Mouse (Mus musculus): ENCODE data around the gene 5330417H12Rik. TPM values are rescaled to one million over a fixed set of nuclear protein-coding genes. Genes with fewer than 3 reads are reported as not detected.

Gene 5330417H12Rik
- polyA plus RNA-seq (2015; fragmentation: Nextera tagmentation; extraction: Ambion mirVana) = not detected in 2 replicates

GRCm38 (mm10) chr7:107625061-107625460 lies at the start of gene 5330417H12Rik:
5330417H12Rik (minus strand) TSS chr7:107625161.
- 81% methylated on average over 2 of the region's 2 CpGs for WGBS
- no peak within 1 kb of the TSS for H3K9ac ChIP-seq (replicated peaks)
- no peaks in the 10 kb centered on the region for H3K27me3 ChIP-seq (replicated peaks)
- no peak within 1 kb of the TSS for H3K27ac ChIP-seq (replicated peaks)
- H3K4me2 ChIP-seq = no peak within 1 kb of the TSS
- ATAC-seq (ENCODE audit: low FRiP score) = no peak
- no peak within 1 kb of the TSS for H3K4me3 ChIP-seq (replicated peaks)
- no peaks in the 10 kb centered on the region for H3K4me1 ChIP-seq
- no peaks in the 10 kb centered on the region for H3K9me3 ChIP-seq (replicated peaks)
- H3K36me3 ChIP-seq = no peaks in the 10 kb centered on the region

- WGBS = 93% methylated on average over 5 of the region's 5 CpGs
- no peak overlapping the region for H3K9ac ChIP-seq (replicated peaks)
- no peak overlapping the region for H3K27ac ChIP-seq (replicated peaks)
- no peak overlapping the region for H3K4me2 ChIP-seq
- no peaks in the 10 kb centered on the region for H3K36me3 ChIP-seq
- H3K9me3 ChIP-seq (replicated peaks) = no peaks in the 10 kb centered on the region
- no peak overlapping the region for H3K4me3 ChIP-seq (replicated peaks)
- H3K4me1 ChIP-seq = peaks cover 23% of the 10 kb centered on the region
- no peak for ATAC-seq (ENCODE audit: low FRiP score)
- H3K27me3 ChIP-seq (replicated peaks) = peaks cover 4% of the 10 kb centered on the region; the same call in 1 of the 2 replicates
Observed at GRCm38 (mm10) chr7:107668514-107668913, 43.6 kb upstream of the 5330417H12Rik start.

- Histone ChIP-seq H3K27me3 (replicated peaks) (peaks cover 6% of the 10 kb centered on the region; the same call in 1 of the 2 replicates), H3K4me3 (replicated peaks) (peak overlapping the region; percentile 21), H3K9ac (replicated peaks) (peak overlapping the region; percentile 26; the same call in 1 of the 2 replicates), H3K4me1 (peaks cover 23% of the 10 kb centered on the region), H3K4me2 (peak overlapping the region; percentile 42), H3K36me3 (no peaks in the 10 kb centered on the region), H3K27ac (replicated peaks) (peak overlapping the region; percentile 71), H3K9me3 (replicated peaks) (no peaks in the 10 kb centered on the region)
- WGBS = 60% methylated on average over 13 of the region's 13 CpGs
- peak; percentile 6; the same call in 1 of the 2 replicates for ATAC-seq (ENCODE audit: low FRiP score)
Observed at GRCm38 (mm10) chr7:107666262-107666902, 41.4 kb upstream of the 5330417H12Rik start.

- Histone ChIP-seq H3K4me1 (peaks cover 23% of the 10 kb centered on the region), H3K27ac (replicated peaks) (peak overlapping the region; percentile 71), H3K36me3 (no peaks in the 10 kb centered on the region), H3K9ac (replicated peaks) (peak overlapping the region; percentile 20; the same call in 1 of the 2 replicates), H3K4me2 (peak overlapping the region; percentile 42), H3K9me3 (replicated peaks) (no peaks in the 10 kb centered on the region), H3K27me3 (replicated peaks) (peaks cover 6% of the 10 kb centered on the region; the same call in 1 of the 2 replicates), H3K4me3 (replicated peaks) (peak overlapping the region; percentile 21)
- peak; percentile 60 for ATAC-seq (ENCODE audit: low FRiP score)
- WGBS = 14% methylated on average over 9 of the region's 9 CpGs
Observed at GRCm38 (mm10) chr7:107665586-107666261, 40.8 kb upstream of the 5330417H12Rik start.

GRCm38 (mm10) chr7:107665221-107665585 lies 40.2 kb upstream of the 5330417H12Rik start:
- Histone ChIP-seq H3K9me3 (replicated peaks) (no peaks in the 10 kb centered on the region), H3K4me2 (peak overlapping the region; percentile 42), H3K27ac (replicated peaks) (peak overlapping the region; percentile 71), H3K4me3 (replicated peaks) (no peak overlapping the region), H3K9ac (replicated peaks) (no peak overlapping the region), H3K36me3 (no peaks in the 10 kb centered on the region), H3K27me3 (replicated peaks) (0 out of 2 replicates have a peak, but pooled peaks cover 3% of the 10 kb centered on the region), H3K4me1 (peaks cover 23% of the 10 kb centered on the region)
- ATAC-seq (ENCODE audit: low FRiP score) = peak; percentile 15; the same call in 1 of the 2 replicates
- 19% methylated on average over 4 of the region's 4 CpGs for WGBS

- H3K4me2 ChIP-seq = no peak overlapping the region
- WGBS = 49% methylated on average over 8 of the region's 8 CpGs
- no peak overlapping the region for H3K9ac ChIP-seq (replicated peaks)
- H3K9me3 ChIP-seq (replicated peaks) = no peaks in the 10 kb centered on the region
- no peak overlapping the region for H3K4me3 ChIP-seq (replicated peaks)
- no peaks in the 10 kb centered on the region for H3K36me3 ChIP-seq
- H3K27me3 ChIP-seq (replicated peaks) = 0 out of 2 replicates have a peak, but pooled peaks cover 3% of the 10 kb centered on the region
- ATAC-seq (ENCODE audit: low FRiP score) = no peak
- peaks cover 23% of the 10 kb centered on the region for H3K4me1 ChIP-seq
- no peak overlapping the region for H3K27ac ChIP-seq (replicated peaks)
Observed at GRCm38 (mm10) chr7:107664063-107665056, 39.4 kb upstream of the 5330417H12Rik start.

GRCm38 (mm10) chr7:107663621-107664020 lies 38.7 kb upstream of the 5330417H12Rik start:
- H3K9me3 ChIP-seq (replicated peaks) = no peaks in the 10 kb centered on the region
- H3K4me3 ChIP-seq (replicated peaks) = no peak overlapping the region
- 0 out of 2 replicates have a peak, but pooled peaks cover 3% of the 10 kb centered on the region for H3K27me3 ChIP-seq (replicated peaks)
- peaks cover 23% of the 10 kb centered on the region for H3K4me1 ChIP-seq
- H3K36me3 ChIP-seq = no peaks in the 10 kb centered on the region
- H3K9ac ChIP-seq (replicated peaks) = no peak overlapping the region
- no peak for ATAC-seq (ENCODE audit: low FRiP score)
- H3K27ac ChIP-seq (replicated peaks) = no peak overlapping the region
- no peak overlapping the region for H3K4me2 ChIP-seq
- WGBS = 90% methylated on average over 6 of the region's 6 CpGs

- no peak for ATAC-seq (ENCODE audit: low FRiP score)
- no peaks in the 10 kb centered on the region for H3K36me3 ChIP-seq
- no peaks in the 10 kb centered on the region for H3K9me3 ChIP-seq (replicated peaks)
- H3K27me3 ChIP-seq (replicated peaks) = 0 out of 2 replicates have a peak, but pooled peaks cover 3% of the 10 kb centered on the region
- no peak overlapping the region for H3K27ac ChIP-seq (replicated peaks)
- H3K4me1 ChIP-seq = peaks cover 23% of the 10 kb centered on the region
- H3K4me2 ChIP-seq = no peak overlapping the region
- WGBS = 70% methylated on average over 5 of the region's 5 CpGs
- no peak overlapping the region for H3K4me3 ChIP-seq (replicated peaks)
- H3K9ac ChIP-seq (replicated peaks) = no peak overlapping the region
Observed at GRCm38 (mm10) chr7:107661843-107662281, 36.9 kb upstream of the 5330417H12Rik start.

GRCm38 (mm10) chr7:107661189-107661842 lies 36.4 kb upstream of the 5330417H12Rik start:
- 0 out of 2 replicates have a peak, but pooled peaks cover 3% of the 10 kb centered on the region for H3K27me3 ChIP-seq (replicated peaks)
- H3K36me3 ChIP-seq = no peaks in the 10 kb centered on the region
- no peak overlapping the region for H3K9ac ChIP-seq (replicated peaks)
- no peaks in the 10 kb centered on the region for H3K9me3 ChIP-seq (replicated peaks)
- peak; percentile 68 for ATAC-seq (ENCODE audit: low FRiP score)
- peaks cover 19% of the 10 kb centered on the region for H3K4me1 ChIP-seq
- 20% methylated on average over 8 of the region's 8 CpGs for WGBS
- H3K4me3 ChIP-seq (replicated peaks) = no peak overlapping the region
- no peak overlapping the region for H3K4me2 ChIP-seq
- no peak overlapping the region for H3K27ac ChIP-seq (replicated peaks)

- no peak overlapping the region for H3K27ac ChIP-seq (replicated peaks)
- H3K4me2 ChIP-seq = no peak overlapping the region
- H3K36me3 ChIP-seq = no peaks in the 10 kb centered on the region
- peaks cover under 1% of the 10 kb centered on the region; the same call in 1 of the 2 replicates for H3K4me1 ChIP-seq
- H3K9ac ChIP-seq (replicated peaks) = no peak overlapping the region
- ATAC-seq (ENCODE audit: low FRiP score) = no peak
- 85% methylated on average over 8 of the region's 8 CpGs for WGBS
- no peak overlapping the region for H3K4me3 ChIP-seq (replicated peaks)
- H3K27me3 ChIP-seq (replicated peaks) = 0 out of 2 replicates have a peak, but pooled peaks cover 3% of the 10 kb centered on the region
- H3K9me3 ChIP-seq (replicated peaks) = no peaks in the 10 kb centered on the region
Observed at GRCm38 (mm10) chr7:107659186-107659918, 34.4 kb upstream of the 5330417H12Rik start.

All from neural tube, embryonic 15.5 days (tissue).